Mouse (Mus musculus): ENCODE data around the gene Nacc1.
A peak's percentile ranks its signal among the peaks of the same experiment; 100 is the strongest.

Nacc1 gene

DNA sequence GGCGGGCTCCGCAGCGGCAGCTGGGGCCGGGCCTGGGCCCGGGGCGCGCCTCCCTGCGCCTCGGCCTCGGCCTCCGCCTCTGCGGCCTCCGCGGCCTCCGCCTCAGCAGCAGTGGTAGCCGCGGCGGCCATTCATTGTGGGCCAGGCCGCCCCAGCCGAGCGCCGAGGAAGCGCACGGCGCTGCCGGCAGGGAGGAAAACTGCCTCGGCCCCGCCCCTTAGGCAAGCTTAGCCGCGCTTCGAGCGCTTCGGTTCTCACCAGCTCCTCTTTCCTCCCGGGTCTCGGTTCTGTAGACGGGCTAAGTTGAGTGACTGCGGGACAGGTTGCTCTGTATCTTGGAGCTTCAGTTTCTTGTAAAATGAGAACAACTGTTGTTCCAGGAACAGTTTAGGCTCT is at the start of gene Nacc1:
Gene Nacc1 (minus strand): TSS at position 158 of the 396 bp plus-strand sequence.
- peak; percentile 90 for DNase-seq (ENCODE audit: low spot score)

GRCm38 (mm10) chr8:84736521-84736920 is 48.9 kb upstream of the Nacc1 start:
- DNase-seq (ENCODE audit: low spot score) = no peak

DNA sequence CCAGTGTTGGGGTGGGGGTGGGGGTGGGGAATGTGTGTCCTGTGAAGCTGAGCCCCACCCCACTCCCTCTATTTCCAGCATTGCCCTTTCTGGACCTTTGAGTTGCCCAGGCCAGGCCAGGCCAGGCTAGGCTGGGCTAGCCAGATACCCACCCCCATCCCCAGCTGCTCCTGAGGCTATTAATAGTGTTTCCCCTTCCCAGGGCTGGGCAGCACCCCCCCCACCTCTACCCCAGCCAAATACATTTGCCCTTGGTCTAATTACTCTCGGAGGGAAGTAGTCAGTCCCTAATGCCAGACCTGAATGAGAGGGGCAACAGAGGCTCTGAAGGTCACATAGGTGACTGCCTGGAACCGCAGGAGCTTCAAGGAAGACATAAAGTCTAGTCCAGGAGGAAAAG is 47.9 kb upstream of the Nacc1 start:
- no peak for DNase-seq (ENCODE audit: low spot score)

GRCm38 (mm10) chr8:84734680-84735079 is 47.0 kb upstream of the Nacc1 start:
- no peak for DNase-seq (ENCODE audit: low spot score)

- no peak for DNase-seq (ENCODE audit: low spot score)
Observed at GRCm38 (mm10) chr8:84733959-84734358, 46.3 kb upstream of the Nacc1 start.

DNA sequence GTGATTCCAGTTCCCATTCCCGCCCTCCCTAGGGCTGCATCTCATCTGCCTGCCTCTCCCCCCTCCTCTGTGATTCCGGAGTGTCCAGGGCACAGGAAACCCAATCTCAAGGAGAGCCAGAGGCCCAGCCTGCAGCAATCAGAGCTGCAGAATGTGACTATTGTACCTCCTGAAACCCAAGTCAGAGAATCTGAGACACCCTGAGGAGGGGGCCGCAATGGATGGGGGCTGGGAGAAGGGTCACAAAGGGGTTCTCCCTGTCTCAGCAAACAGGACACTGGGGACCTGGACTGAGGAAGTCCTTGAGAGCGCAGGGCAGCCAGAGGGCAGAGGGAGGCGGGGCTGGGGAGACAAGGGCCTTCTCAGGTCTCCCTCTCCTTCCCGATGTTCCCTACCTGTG is 45.3 kb upstream of the Nacc1 start:
- no peak for DNase-seq (ENCODE audit: low spot score)

GRCm38 (mm10) chr8:84732545-84732944 is 44.9 kb upstream of the Nacc1 start:
- no peak for DNase-seq (ENCODE audit: low spot score)

GRCm38 (mm10) chr8:84731371-84732177 is 43.9 kb upstream of the Nacc1 start:
- no peak for DNase-seq (ENCODE audit: low spot score)

- DNase-seq (ENCODE audit: low spot score) = peak; percentile 40
Observed at GRCm38 (mm10) chr8:84730541-84731370, 43.1 kb upstream of the Nacc1 start.

DNA sequence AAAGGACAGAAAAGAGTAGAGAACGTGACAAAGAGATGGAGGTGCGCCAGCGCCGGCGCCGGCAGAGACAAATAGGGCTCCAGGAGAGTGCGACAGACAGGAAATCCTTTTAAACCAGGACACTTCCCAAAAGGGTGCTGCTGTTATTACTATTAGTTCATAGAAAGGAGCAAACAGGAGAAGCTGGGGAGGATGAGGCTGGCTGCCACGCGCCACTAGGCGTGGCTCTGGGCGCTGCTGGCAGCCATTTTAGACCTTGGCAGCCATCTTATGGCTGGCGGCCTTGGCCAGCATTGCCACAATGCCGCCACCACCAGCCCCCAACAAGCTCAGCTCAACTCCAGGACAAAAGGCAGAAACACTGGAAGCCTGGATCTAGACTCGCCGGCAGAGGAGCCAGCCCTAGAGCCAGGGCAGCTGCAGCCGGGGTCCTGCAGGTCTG is 42.3 kb upstream of the Nacc1 start:
- DNase-seq (ENCODE audit: low spot score) = no peak

- no peak for DNase-seq (ENCODE audit: low spot score)
Observed at GRCm38 (mm10) chr8:84728474-84728873, 40.8 kb upstream of the Nacc1 start.

DNA sequence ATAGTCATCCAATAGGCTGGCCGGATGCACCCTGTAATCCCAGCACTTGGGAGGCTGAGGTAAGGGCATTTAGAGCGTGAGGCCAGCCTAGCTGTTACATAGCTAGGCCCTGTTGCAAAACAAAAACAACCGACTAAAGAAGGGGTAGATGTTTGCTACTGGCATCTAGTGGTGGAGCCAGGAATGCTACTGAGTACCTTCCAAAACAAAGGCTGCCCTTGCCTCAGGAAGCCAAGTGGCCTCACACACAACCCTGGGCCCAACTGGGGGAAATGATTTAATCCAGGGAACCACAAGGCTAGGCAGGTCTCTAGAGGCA is 38.2 kb upstream of the Nacc1 start:
- peak; percentile 31 for DNase-seq (ENCODE audit: low spot score)

- no peak for DNase-seq (ENCODE audit: low spot score)
Observed at GRCm38 (mm10) chr8:84725246-84725940, 37.7 kb upstream of the Nacc1 start.

DNA sequence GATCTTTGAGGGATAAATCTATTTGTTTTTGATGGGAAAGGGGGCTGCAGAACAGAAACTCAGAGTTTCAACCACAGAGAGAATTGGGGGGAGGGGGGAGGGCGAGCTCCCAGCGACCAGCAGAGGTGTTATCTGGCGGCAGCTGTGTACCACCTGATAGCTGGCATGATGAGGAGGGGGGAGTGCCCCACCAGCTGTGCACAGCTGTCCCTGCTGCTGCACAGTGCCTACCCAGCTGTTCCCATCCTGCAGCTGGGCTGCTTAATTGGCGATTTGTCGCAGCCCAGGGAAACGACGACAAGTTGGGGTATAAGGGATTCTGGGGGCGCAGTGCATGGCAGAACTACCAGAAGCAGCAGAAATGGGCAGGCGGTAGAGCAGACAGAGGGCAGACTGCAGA is 37.0 kb upstream of the Nacc1 start:
- DNase-seq (ENCODE audit: low spot score) = no peak

- DNase-seq (ENCODE audit: low spot score) = peak; percentile 29
Observed at GRCm38 (mm10) chr8:84723571-84723900, 35.9 kb upstream of the Nacc1 start.

DNA sequence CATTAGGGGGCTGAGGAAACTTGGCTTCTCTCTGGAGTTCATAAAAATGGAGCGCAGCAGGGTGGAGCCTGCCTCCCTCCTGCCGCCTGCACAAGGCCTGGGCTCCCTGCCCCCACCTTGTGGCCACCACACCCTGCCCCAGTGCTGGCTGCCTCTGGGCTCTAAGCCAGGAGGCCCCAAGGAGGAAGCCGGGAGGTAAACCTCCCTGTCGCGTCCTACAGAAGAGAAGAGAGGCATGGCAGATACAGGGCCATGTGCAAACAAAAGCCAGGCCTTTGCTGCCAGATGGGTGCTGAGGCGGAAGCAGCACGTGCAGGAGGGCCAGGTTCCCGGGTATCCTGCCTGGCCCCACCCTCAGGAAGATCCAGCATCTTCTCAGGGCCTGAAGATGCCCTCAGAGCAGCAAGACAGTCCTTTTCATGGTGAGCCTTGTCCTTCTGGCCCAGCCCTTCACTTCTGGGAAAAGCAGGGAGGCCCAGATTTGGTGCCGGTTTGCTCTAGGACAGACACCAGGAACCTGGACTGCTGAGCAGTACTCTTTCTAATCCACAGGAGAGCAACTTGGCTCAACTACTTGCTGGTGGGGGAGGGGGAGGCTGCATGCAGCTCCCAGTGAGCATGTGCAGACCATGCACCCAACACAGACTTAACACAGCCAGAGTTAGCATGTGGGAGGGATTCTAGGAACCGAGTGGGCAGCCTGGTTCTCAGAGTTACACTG is 35.3 kb upstream of the Nacc1 start, which contains the start of gene G430095P16Rik:
Gene G430095P16Rik (plus strand): TSS at position 158 of the 721 bp plus-strand sequence.
- peak; percentile 89 for DNase-seq (ENCODE audit: low spot score)

DNA sequence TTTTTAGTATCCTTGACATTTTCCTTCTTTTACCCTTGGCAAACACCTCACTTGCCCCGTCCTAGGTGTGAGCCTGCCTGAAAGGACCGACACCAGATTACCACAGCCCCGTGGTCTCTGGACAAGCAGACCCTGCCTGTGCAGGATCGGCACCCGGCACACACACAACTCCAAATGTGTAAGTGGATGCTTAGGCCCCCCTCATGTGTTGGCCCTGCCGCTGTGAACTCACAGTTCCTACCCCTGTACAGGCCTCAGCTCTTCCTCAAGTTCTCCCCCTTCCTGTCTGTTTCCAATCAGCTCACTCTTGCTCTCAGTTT is 34.8 kb upstream of the Nacc1 start:
- DNase-seq (ENCODE audit: low spot score) = no peak

DNA sequence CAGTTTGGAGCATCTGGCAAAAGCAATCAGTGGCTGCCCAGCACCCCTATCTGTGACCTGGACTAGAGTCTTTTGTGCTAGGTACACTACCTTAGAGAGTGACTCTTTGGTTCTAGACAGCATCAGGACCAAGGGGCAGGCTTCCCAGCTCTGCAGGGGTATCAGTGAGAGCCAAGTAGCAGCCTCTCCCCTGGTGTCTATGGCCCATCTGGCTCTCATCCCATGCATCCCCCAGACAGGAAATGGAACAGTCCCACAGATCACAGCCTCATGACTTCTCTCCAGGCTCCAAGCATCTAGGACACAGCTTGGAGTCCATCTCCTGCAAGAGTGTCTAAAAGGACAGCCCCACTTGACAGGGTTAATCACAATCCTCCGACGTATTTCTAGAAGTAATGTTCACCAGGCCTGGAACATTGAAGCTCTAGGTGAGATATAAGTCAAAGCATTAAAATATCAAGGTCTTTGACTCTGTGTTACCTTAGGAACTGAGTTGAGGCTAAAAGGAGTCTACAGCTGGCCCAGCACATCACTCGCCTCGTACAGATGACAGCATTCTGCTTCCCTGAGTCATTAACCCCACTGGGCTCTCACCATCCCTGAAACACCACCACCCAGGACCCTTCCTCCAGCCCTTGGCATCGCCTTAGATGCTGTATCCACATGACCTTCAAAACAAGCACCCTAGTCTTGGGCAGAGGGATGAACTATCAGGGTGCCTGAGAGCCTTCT is 31.5 kb upstream of the Nacc1 start:
- no peak for DNase-seq (ENCODE audit: low spot score)

GRCm38 (mm10) chr8:84718476-84718875 is 30.8 kb upstream of the Nacc1 start:
- no peak for DNase-seq (ENCODE audit: low spot score)

GRCm38 (mm10) chr8:84716790-84717189 is 29.1 kb upstream of the Nacc1 start:
- DNase-seq (ENCODE audit: low spot score) = no peak

DNA sequence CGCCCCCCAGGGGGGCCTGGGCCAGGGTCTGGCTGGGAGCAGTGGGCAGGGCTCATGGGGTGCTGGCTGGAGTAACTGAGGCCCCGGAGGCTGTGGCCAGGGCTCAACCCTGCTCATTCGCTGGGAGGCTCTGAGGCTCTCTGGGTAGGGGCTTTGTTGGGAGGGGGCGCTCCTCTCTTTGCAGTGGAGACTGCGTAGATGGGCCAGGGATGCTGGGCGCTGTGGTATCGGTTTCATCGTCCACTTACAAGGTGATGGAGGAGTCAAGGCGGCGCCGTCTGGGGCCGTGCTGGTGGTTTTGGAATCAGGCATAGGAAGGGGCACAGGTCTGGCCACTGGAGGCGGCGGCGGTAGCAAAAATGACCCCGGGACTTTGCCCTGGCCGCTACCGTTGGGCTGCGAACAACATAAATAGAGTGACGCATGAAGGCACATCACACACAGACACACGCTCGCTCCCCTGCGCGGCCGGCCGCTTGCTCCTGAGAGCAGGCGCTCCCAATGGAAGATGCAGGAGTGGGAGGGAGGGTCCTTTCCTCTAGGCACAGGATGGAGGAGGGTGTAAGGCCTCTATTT is 28.3 kb upstream of the Nacc1 start:
- no peak for DNase-seq (ENCODE audit: low spot score)
